Mouse (Mus musculus) adrenal gland, postnatal 36 days (tissue): ENCODE data around the gene Atg16l2. TPM values are rescaled to one million over a fixed set of nuclear protein-coding genes. Genes with fewer than 3 reads are reported as not detected.

Source experiments
- DNase-seq, 2 experiments: peaks; one replicate each; pipeline ENCODE4 v3.0.0; 2021; ENCODE audit warnings: mixed read lengths in 1 of 2
- total RNA-seq, 2 experiments: library from RNA; stranded (reverse); gene quantifications; 2 replicates each; pipeline ENCODE4 v1.2.3; 2021

The Atg16l2 gene
- total RNA-seq, 2 experiments from 2014 or later, result 14.6 to 34.6 TPM

DNA sequence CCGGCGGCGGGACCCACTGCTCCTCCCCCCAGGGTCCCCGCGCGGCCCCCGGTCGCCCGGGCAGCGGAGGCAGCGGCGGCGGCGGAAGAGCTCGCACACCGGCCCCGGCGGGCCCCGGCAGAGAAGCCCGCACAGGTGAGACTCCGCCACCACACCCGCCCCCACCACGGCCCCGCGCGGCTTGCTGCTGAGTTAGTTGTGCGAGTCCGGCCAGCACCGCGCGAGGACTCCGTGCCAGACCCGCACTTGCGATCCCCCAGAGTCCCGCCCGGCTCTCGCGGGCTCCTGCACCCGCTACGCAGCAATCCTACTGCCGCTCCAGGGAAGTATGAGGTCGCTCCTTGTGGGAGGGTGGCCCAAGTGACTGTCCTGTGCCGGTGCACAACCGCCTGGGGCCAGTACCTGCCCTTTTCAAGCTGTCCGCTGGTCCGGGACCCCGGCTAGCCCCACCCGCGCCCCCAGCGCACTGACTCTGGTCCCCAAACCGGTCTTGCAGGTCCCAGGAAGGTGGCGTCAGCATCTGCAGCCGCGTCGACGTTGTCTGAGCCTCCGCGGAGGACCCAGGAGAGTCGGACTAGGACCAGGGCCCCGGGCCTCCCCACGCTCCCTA lies 19.3 kb upstream of the Atg16l2 start:
- DNase-seq, result peak; percentile 26 to 62

- peak; percentile 55 to 79 for DNase-seq
Measured at GRCm38 (mm10) chr7:101320399-101321217, 18.6 kb upstream of the Atg16l2 start.

GRCm38 (mm10) chr7:101319796-101320195 lies 17.7 kb upstream of the Atg16l2 start:
- DNase-seq, result no peak

- DNase-seq, result no peak
Measured at GRCm38 (mm10) chr7:101318848-101319247, 16.8 kb upstream of the Atg16l2 start.

DNA sequence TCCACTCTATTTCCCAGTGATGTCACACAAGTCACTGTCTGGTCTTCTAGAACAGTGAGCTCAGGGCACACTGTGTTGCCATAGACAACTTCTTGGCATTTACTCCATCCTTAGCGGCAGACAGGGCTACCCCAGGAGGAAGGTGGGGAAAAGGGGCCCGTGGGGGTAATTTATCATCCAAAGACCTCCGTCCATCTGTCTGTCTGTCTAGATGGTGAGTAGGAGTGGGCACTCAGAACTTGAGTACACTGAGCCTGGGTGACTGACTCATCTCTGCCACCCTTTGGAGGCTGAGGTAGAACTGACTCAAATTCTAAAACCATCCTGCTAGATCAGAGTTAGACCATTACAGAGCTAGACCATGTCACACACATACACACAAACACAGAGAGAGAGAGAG lies 15.0 kb upstream of the Atg16l2 start, which contains the start of gene Stard10:
Stard10 (plus strand) TSS at position 73 of the 400 bp plus-strand sequence.
- DNase-seq, result no peak

DNA sequence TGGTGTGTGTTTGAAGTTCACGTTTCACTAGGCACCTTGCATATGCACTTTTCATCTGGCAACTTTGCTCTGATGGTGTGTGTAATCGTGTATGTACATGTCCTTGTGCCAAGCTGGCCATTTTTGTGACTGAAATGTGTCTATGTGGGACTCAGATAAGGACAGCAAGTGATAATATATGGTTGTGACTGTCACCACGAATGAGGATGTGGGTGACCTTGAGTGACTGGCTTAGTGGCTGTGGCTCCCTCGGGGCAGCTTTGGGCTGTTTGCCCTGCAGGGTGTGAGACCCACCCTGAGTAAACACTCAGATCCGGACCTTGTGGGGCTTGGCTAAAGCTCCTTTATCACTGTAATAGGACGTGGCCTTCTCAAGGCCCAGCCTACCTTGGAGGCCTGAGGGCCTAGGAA lies 14.5 kb upstream of the Atg16l2 start:
- DNase-seq, result no peak

DNA sequence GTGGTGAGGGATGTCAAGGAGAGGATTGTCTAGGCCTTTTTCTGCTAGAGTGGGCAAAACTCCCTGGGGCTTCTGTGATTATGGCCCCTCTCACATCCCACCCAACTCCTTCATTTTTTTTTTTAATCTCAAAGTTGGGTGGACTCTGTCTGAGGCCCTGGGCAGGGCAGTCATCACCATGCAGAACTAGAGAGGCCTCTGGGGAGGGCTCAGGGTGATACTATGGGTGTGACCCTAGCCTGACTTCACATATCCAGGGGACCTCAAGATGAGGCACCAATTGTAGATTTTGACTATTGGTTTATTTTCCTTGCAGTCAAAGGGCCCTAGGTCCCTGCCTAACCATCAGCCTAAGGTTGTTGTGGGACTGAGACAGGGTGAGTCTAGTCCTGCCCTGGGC lies 13.6 kb upstream of the Atg16l2 start:
- no peak for DNase-seq

- DNase-seq, result no peak
Measured at GRCm38 (mm10) chr7:101314396-101314795, 12.3 kb upstream of the Atg16l2 start.

DNA sequence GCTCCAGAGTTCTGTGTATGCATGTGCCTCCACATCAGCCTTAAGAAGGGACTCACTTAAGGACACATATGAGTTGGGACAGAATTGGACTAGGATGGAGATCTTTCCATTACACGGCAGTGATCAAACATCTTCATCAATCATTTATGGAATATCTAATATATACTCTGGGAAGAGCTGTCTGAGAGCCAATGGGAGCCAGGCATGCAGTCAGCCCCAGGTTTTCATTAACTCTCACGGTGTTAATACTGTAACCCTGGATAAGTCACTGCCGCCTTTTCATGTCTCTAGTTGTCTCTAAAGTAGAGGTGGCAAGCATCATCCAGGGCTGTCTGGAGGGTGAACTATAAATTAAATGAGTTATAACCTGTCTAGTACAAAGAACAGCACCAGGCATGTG lies 11.0 kb upstream of the Atg16l2 start:
- DNase-seq, result no peak

DNA sequence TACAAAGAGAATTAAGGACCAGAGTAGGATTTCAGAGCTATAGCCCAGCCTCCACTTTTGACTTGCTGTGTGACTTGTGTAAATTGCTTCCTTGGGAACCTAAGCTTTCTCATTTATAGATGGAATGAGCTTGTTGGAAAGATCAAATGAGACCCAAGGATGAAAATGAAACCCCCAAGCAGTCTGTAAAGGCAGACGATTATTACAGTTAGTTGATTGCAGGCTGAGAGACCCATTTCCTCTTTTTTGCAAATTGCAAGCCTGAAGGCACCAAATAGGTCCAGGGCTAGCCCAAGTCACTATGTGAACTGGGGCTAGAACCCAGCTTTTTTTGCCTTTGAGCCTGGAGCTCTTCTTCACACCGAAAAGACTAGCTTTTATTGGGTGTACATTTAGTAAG lies 9.0 kb upstream of the Atg16l2 start:
- no peak for DNase-seq

DNA sequence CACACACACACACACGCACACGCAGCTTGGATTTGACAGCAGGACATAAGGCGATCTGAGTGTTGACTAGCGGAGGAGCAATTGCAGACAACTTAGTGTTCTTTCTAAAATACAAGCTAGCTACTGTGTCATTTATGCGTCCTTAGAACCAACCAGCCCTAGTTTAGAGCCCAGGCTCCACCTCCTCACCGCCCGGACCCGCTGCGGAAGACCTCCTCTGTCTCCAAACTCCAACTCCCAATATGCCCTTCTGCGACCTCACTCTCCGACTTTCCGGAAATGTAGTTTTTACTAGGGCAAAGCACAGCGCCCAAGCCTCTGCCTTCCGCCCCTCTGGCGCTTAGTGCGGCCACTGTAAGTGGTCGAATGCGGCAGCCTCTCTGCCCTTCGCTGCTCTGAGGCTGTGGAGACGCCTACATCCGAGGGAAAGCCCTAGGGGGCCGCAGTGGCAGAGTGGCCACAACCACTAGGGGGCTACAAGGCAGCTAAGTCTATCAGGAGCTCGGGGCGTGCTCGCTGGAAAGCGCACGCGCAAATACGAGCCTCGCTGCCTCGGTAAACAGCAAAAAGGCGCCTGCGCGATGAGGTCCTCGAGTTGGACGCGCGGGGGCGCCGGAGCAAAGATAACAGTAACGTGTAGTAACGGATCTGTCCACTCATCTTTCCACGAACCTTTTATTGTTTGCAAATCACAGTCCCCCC lies 8.4 kb upstream of the Atg16l2 start:
- peak; percentile 97 to 98 for DNase-seq

DNA sequence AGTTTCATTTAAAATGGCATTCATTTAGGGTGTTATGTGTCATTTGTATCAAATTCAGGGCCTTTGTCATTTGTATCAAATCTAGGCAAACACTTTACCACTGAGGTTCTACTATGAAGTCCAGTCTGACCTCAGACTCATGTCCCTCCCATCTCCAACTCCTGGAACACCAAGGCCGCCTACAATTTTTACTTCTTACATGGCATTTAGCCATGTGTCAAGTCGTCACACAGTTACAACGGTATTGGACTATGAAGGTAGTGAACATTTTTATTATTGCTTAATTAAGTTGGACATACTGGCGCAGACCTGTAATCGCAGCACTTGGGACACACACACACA lies 7.9 kb upstream of the Atg16l2 start:
- DNase-seq, result no peak

DNA sequence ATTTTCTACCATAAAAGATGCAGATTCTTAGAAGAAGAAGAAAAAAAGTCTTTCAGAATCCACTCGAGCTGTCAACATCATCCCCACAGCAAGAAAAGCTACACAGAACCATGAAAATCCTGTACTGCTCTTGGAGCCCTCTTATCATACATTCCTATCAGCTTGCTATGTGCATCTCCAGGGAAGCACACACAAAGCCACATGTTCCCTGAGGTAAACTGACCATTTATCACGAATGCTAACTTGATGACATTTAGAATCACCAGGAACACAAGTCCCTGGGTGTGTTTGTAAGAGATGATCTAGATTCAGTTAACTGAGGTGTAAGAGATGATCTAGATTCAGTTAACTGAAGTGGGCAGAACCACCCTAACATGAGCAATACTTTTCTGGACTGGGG lies 4.8 kb upstream of the Atg16l2 start:
- DNase-seq, result no peak

DNA sequence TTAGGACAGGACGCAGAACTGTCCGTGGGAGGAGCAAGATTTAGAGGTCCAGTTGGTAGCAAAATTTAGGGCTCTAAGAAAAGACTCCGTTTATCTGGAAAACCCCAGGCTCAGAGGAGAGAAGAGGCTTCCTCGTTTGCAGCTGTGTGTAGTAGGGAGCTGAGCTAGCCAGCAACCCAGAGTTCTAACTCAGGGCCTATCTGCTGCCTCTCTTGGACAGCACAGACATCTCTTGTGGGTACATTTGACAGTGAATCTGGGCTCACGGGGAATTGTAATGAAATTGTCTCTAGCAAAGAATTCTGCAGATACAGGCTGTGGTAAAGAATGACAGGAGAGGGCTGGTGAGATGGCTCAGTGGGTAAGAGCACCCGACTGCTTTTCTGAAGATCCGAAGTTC lies 640 bp upstream of the Atg16l2 start:
- DNase-seq, result no peak

DNA sequence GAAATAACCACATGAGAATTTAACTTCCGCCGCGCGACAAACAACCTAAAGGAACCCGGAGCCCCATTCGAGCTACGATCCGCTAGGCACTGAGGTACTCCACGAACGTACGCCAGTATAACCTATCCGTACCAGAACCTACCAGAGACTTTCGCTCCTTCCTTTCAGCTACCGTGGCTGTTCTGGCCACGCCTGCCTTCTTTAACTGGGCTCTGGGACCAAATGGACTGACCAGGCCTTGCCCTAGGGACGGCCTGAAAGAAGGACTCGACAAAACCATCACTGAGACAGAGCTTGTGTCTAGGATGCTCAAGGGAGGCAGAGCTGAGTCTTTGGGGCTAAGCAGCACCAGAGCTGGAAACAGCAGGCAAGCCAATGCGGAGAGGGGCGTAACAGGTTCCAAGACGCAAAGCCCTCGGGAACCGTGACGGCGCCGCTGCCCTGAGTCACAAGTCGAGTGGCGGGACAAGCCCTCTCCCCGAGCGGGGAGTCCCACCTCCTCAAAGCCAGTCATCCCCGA lies 630 bp downstream of the Atg16l2 start:
- DNase-seq, result no peak

DNA sequence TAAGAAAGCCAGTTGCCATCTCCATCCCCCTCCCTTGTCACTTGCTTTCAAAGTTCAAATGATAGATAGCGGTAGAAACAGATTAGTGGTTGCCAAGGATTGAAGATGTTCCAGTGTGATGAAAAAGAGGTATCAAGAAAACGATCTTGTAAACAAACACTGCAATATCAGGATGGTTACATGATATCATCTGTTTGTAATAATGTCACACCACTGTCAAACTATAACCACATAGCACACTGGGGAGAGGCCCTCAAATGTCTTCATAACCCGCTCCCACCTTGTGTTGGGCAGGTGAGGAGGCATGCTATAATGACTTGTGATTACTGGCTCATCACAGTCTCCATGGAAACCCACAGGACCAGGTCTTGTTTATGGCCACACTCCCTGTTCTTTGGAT lies 3.7 kb downstream of the Atg16l2 start:
- no peak for DNase-seq

- no peak for DNase-seq
Measured at GRCm38 (mm10) chr7:101297023-101297405, 5.0 kb downstream of the Atg16l2 start.

- DNase-seq, result peak; percentile 79 to 82
Measured at GRCm38 (mm10) chr7:101296252-101297022, 5.6 kb downstream of the Atg16l2 start.

DNA sequence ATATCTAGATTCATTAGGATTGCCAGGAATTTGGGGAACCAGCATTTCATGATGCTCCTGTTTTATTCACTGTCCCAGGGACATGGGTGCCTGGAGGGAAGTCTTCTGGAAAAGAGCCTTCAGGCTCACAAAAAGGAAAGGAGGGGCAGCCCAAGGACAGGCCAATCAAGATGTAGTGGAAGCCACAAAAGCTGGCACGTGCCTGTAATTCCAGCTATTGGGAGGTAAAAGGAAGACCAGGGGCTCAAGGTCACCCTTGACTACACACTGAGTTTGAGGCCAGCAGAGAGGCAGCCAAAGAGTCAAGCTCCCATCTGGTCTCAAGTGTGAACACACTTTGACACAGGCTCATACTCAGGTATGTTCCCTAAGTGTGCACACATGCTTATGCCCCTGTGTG lies 6.6 kb downstream of the Atg16l2 start:
- no peak for DNase-seq

- no peak for DNase-seq
Measured at GRCm38 (mm10) chr7:101293611-101294010, 8.4 kb downstream of the Atg16l2 start.

DNA sequence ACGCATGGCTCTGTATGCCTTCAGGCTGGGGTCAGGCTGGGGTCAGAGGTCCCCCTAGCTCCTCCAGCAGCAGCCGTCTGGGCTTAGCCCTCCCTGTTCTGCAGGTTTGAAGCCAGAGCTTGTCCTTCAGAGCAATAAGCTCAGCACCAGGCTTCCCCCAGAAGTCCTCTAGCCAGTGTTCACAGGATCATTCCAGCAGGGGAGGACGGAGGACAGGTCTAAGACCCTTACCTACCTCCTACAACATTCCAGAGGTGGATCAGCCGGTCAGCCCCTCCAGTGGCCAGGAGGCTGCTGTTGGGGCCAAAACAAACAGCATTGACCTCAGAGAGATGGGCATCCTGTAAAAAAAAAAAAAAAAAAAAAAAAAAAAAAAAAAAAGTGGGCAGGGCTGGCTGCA lies 8.9 kb downstream of the Atg16l2 start:
- no peak for DNase-seq

GRCm38 (mm10) chr7:101292696-101293095 lies 9.4 kb downstream of the Atg16l2 start:
- DNase-seq, result no peak
